Comparison of ENCODE assay signal across 7 mouse cellular contexts in genomic region chr5:31055216-31056140, GRCm38 (mm10). TPM values are rescaled to one million over a fixed set of nuclear protein-coding genes. Genes with fewer than 3 reads are reported as not detected.
DNase-seq lines count a peak whose midpoint lies in the region; ATAC-seq and TF ChIP-seq lines count a peak whose summit lies in the region.

No protein-coding gene starts in this region.

- 15% methylated on average over 19 of the region's 19 CpGs for WGBS in limb, embryonic 10.5 days

- TF ChIP-seq CTCF in C2C12 (IDR thresholded peaks at IDR 0.05; ENCODE audit: control insufficient read depth, insufficient read depth, insufficient read length), result no peak

- H3K27ac ChIP-seq in limb, embryonic 10.5 days, result peak overlapping the region; percentile 91

- no peaks in the 10 kb centered on the region for H3K27me3 ChIP-seq in C2C12 (ENCODE audit: control insufficient read depth, insufficient read depth, insufficient read length)
- H3K27me3 ChIP-seq in limb, embryonic 10.5 days (ENCODE audit: low read depth, poor library complexity, severe bottlenecking), result no peaks in the 10 kb centered on the region

- H3ac ChIP-seq in C2C12 (ENCODE audit: control insufficient read depth, insufficient read length, low read depth), result peak overlapping the region; percentile 85

- H3K9me3 ChIP-seq in limb, embryonic 10.5 days (replicated peaks), result no peaks in the 10 kb centered on the region

- DNase-seq in 416B (ENCODE audit: low read depth), result peak; percentile 65
- peak; percentile 42 for DNase-seq in limb, embryonic 10.5 days (ENCODE audit: low spot score)
- peak; percentile 15 to 38 for DNase-seq in natural killer cell, adult 2 months (ENCODE audit: low spot score in 2 of 2)
- no peak for DNase-seq in right cerebral cortex, adult 18-20 months
- DNase-seq in adrenal gland, adult 2 months, result no peak

- peaks cover 22% of the 10 kb centered on the region for H3K4me1 ChIP-seq in limb, embryonic 10.5 days

- H3K79me2 ChIP-seq in C2C12 (ENCODE audit: control insufficient read depth, insufficient read depth), result peaks cover 40% of the 10 kb centered on the region

- ATAC-seq in erythroblast, adult 5-6 weeks (replicated peaks; ENCODE audit: low FRiP score, poor library complexity, severe bottlenecking), result peak; percentile 12; the same call in 1 of the 2 replicates

- peak overlapping the region; percentile 78 for H3K4me3 ChIP-seq in C2C12 (ENCODE audit: insufficient read depth, poor library complexity, severe bottlenecking)
- H3K4me3 ChIP-seq in limb, embryonic 10.5 days, result peak overlapping the region; percentile 72

- peaks cover 31% of the 10 kb centered on the region for H3K36me3 ChIP-seq in C2C12 (ENCODE audit: control insufficient read depth, insufficient read depth)
- H3K36me3 ChIP-seq in limb, embryonic 10.5 days, result peaks cover 40% of the 10 kb centered on the region

- H3K79me3 ChIP-seq in C2C12 (ENCODE audit: low read depth), result peaks cover 29% of the 10 kb centered on the region

TF ChIP-seq in C2C12, 6 proteins besides CTCF, POLR2A, EP300 and RAD21:
- TF ChIP-seq USF1 (IDR thresholded peaks at IDR 0.05; ENCODE audit: low read depth) (no peak), CEBPB (IDR thresholded peaks at IDR 0.05; ENCODE audit: low read depth) (no peak)

RNA-seq across cellular contexts. Expression of gene Cad, which starts 0.9 kb away (rescaled TPM):
- 64.9 TPM for polyA plus RNA-seq in C2C12 (2012; fragmentation: generic; extraction: Trizol)
- total RNA-seq in erythroblast, adult 5-6 weeks (2015; ENCODE audit: low replicate concordance), result 6.5 and 16.3 TPM in 2 replicates
- 6.7 and 10.6 TPM in 2 replicates for total RNA-seq in erythroblast, adult 5-6 weeks (2017; ENCODE audit: low replicate concordance)
- 63.1 and 71.3 TPM in 2 replicates for polyA plus RNA-seq in limb, embryonic 10.5 days (2016; fragmentation: Nextera tagmentation; extraction: Ambion mirVana)
- total RNA-seq in adrenal gland, adult 2 months (2021), result 10 to 100 TPM; 17.5 to 33.1 TPM
- polyA plus RNA-seq in adrenal gland, adult 2 months (2012; rRNA removed), result 43.2 and 48.0 TPM in 2 replicates

RNA-seq across cellular contexts. Expression of gene Slc5a6, which starts 6.8 kb away (rescaled TPM):
- 11.6 TPM for polyA plus RNA-seq in C2C12 (2012; fragmentation: generic; extraction: Trizol)
- total RNA-seq in erythroblast, adult 5-6 weeks (2015; ENCODE audit: low replicate concordance), result 0.42 TPM in 1 of 2 replicates, not detected in the other
- total RNA-seq in erythroblast, adult 5-6 weeks (2017; ENCODE audit: low replicate concordance), result 0.98 TPM in 1 of 2 replicates, not detected in the other
- polyA plus RNA-seq in limb, embryonic 10.5 days (2016; fragmentation: Nextera tagmentation; extraction: Ambion mirVana), result 10.4 and 10.8 TPM in 2 replicates
- total RNA-seq in adrenal gland, adult 2 months (2021), result 10 to 100 TPM; 27.7 to 39.6 TPM
- 88.3 and 93.5 TPM in 2 replicates for polyA plus RNA-seq in adrenal gland, adult 2 months (2012; rRNA removed)

RNA-seq across cellular contexts. Expression of gene Atraid, which starts 7.4 kb away (rescaled TPM):
- polyA plus RNA-seq in C2C12 (2012; fragmentation: generic; extraction: Trizol), result 70.7 TPM
- total RNA-seq in erythroblast, adult 5-6 weeks (2015; ENCODE audit: low replicate concordance), result 21.3 and 40.5 TPM in 2 replicates
- 22.3 and 26.8 TPM in 2 replicates for total RNA-seq in erythroblast, adult 5-6 weeks (2017; ENCODE audit: low replicate concordance)
- 51.8 and 69.7 TPM in 2 replicates for polyA plus RNA-seq in limb, embryonic 10.5 days (2016; fragmentation: Nextera tagmentation; extraction: Ambion mirVana)
- total RNA-seq in adrenal gland, adult 2 months (2021), result 100 to 1,000 TPM; 117 to 125 TPM
- polyA plus RNA-seq in adrenal gland, adult 2 months (2012; rRNA removed), result 101 and 114 TPM in 2 replicates

RNA-seq across cellular contexts. Expression of gene Dnajc5g, which starts 50.6 kb away (rescaled TPM):
- not detected for polyA plus RNA-seq in C2C12 (2012; fragmentation: generic; extraction: Trizol)
- total RNA-seq in erythroblast, adult 5-6 weeks (2015; ENCODE audit: low replicate concordance), result not detected in 2 replicates
- total RNA-seq in erythroblast, adult 5-6 weeks (2017; ENCODE audit: low replicate concordance), result 0.70 TPM in 1 of 2 replicates, not detected in the other
- polyA plus RNA-seq in limb, embryonic 10.5 days (2016; fragmentation: Nextera tagmentation; extraction: Ambion mirVana), result not detected in 2 replicates
- total RNA-seq in adrenal gland, adult 2 months (2021), result not detected
- polyA plus RNA-seq in adrenal gland, adult 2 months (2012; rRNA removed), result not detected in 2 replicates

RNA-seq across cellular contexts. Expression of gene Slc30a3, which starts 52.6 kb away (rescaled TPM):
- polyA plus RNA-seq in C2C12 (2012; fragmentation: generic; extraction: Trizol), result 0.71 TPM
- total RNA-seq in erythroblast, adult 5-6 weeks (2015; ENCODE audit: low replicate concordance), result not detected in 2 replicates
- total RNA-seq in erythroblast, adult 5-6 weeks (2017; ENCODE audit: low replicate concordance), result not detected in 2 replicates
- 0.24 and 0.26 TPM in 2 replicates for polyA plus RNA-seq in limb, embryonic 10.5 days (2016; fragmentation: Nextera tagmentation; extraction: Ambion mirVana)
- total RNA-seq in adrenal gland, adult 2 months (2021), result not detected
- not detected in 2 replicates for polyA plus RNA-seq in adrenal gland, adult 2 months (2012; rRNA removed)

Comparison
In these comparisons a context has a peak if more than half of its experiments do, and no peak if none do; other contexts are left out.
1. DNase-seq: peak in 416B (single experiment), limb, embryonic 10.5 days (single experiment) and natural killer cell, adult 2 months (2 of 2); none in right cerebral cortex, adult 18-20 months (single experiment) and adrenal gland, adult 2 months (single experiment).